Mouse (Mus musculus) forebrain, embryonic 15.5 days (tissue): Measurements from ENCODE around the gene Actg1. TPM values are rescaled to one million over a fixed set of nuclear protein-coding genes. Genes with fewer than 3 reads are reported as not detected.

ENCODE experiments used
- ATAC-seq: fragments of 200-750 bp; cut with Nextera tagmentation; replicated peaks from 2 replicates; pipeline ENCODE4 v1.8.0; 2017; ENCODE audit warnings: mild to moderate bottlenecking, moderate TSS enrichment, moderate library complexity
- H3K27ac ChIP-seq: fragments of 300-500 bp; sonication (generic); replicated peaks from 2 replicates; pipeline ENCODE4 v1.5.1; 2015; ENCODE audit warnings: mild to moderate bottlenecking, inconsistent platforms
- H3K27me3 ChIP-seq: fragments of 300-500 bp; sonication (generic); 2 replicates; pipeline ENCODE4 v1.6.1; 2015; ENCODE audit warnings: inconsistent platforms
- H3K36me3 ChIP-seq: fragments of 300-500 bp; sonication (generic); 2 replicates; pipeline ENCODE4 v1.6.1; 2015; ENCODE audit warnings: mild to moderate bottlenecking, inconsistent platforms
- H3K4me1 ChIP-seq: fragments of 300-500 bp; sonication (generic); 2 replicates; pipeline ENCODE4 v1.6.1; 2015; ENCODE audit warnings: inconsistent platforms
- H3K4me2 ChIP-seq: fragments of 300-500 bp; sonication (generic); replicated peaks from 2 replicates; pipeline ENCODE4 v1.6.1; 2015; ENCODE audit warnings: mild to moderate bottlenecking, inconsistent platforms
- H3K4me3 ChIP-seq: fragments of 300-500 bp; sonication (generic); 2 replicates; pipeline ENCODE4 v1.5.1; 2015; ENCODE audit warnings: mild to moderate bottlenecking, inconsistent platforms
- H3K9ac ChIP-seq: fragments of 300-500 bp; sonication (generic); replicated peaks from 2 replicates; pipeline ENCODE4 v1.6.1; 2015; ENCODE audit warnings: mild to moderate bottlenecking, inconsistent platforms
- H3K9me3 ChIP-seq: fragments of 300-500 bp; sonication (generic); 2 replicates; pipeline ENCODE4 v1.6.1; 2016; ENCODE audit warnings: inconsistent platforms
- WGBS: fragments of 180-500 bp; shearing (Covaris S2); methylation state at CpG from one replicate; pipeline ENCODE4 v1.1.7; 2015; ENCODE audit warnings: mixed read lengths; 5-methylcytosine and 5-hydroxymethylcytosine counted together
- polyA plus RNA-seq: library from polyadenylated mRNA; unstranded; fragments of >200 nt; fragmentation: Nextera tagmentation; extraction: Ambion mirVana; gene quantifications from 2 replicates; pipeline ENCODE4 v1.2.1, GENCODE M21; 2015

Gene Actg1
- polyA plus RNA-seq, 1 experiment from 2014 or later: 3,917 TPM

DNA sequence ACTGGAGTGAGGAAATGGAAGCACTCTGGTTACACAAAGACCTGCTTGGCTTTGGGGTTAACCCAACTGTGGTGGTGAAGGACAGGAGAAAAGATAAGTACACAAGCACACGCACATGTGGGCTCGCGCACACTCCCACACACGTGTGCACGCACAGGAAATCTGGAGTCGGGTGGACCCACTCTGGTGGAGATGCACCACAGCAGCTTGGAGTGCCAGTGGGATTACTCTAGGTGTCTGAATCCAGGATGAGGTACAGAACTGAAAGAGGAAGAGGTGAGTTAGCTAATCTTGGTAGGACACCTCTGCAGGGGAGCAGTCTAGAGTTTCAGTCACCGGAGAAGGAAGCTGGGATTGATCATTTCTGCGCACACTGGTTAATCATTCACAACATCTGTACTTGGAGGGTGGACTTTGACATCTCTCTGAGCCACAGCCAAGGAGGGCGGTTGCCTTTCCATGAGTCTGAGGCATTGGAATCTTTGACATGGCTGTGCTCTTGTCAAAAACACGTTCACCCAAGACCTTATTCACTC is 8.3 kb downstream of the Actg1 start:
- no peak overlapping the region for H3K4me2 ChIP-seq
- H3K27me3 ChIP-seq: no peaks in the 10 kb centered on the region
- no peak overlapping the region for H3K4me3 ChIP-seq
- no peak for ATAC-seq
- WGBS: 93% methylated on average over 10 of the region's 10 CpGs
- H3K9ac ChIP-seq: no peak overlapping the region
- H3K9me3 ChIP-seq: no peaks in the 10 kb centered on the region
- H3K36me3 ChIP-seq: peaks cover 5% of the 10 kb centered on the region
- no peak overlapping the region for H3K27ac ChIP-seq
- H3K4me1 ChIP-seq: peaks cover 8% of the 10 kb centered on the region

DNA sequence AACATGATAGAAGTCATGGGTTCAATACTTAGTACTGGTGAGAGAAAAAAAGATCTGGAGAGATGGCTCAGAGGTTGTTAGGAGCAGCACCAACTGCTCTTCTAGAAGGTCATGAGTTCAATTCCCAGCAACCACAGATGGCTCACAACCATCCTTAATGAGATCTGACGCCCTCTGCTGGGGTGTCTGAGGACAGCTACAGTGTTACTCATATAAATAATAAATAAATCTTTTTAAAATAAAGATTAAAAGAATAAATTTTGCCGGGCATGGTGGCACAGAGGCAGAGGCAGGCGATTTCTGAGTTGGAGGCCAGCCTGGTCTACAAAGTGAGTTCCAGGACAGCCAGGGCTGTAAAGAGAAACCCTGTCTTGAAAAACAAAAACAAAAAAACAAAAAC is 9.6 kb downstream of the Actg1 start:
- no peak overlapping the region for H3K27ac ChIP-seq
- no peak for ATAC-seq
- no peaks in the 10 kb centered on the region for H3K27me3 ChIP-seq
- no peaks in the 10 kb centered on the region for H3K4me1 ChIP-seq
- no peak overlapping the region for H3K4me3 ChIP-seq
- H3K9ac ChIP-seq: no peak overlapping the region
- H3K4me2 ChIP-seq: no peak overlapping the region
- H3K9me3 ChIP-seq: no peaks in the 10 kb centered on the region
- no peaks in the 10 kb centered on the region for H3K36me3 ChIP-seq
- 78% methylated on average over 3 of the region's 3 CpGs for WGBS

DNA sequence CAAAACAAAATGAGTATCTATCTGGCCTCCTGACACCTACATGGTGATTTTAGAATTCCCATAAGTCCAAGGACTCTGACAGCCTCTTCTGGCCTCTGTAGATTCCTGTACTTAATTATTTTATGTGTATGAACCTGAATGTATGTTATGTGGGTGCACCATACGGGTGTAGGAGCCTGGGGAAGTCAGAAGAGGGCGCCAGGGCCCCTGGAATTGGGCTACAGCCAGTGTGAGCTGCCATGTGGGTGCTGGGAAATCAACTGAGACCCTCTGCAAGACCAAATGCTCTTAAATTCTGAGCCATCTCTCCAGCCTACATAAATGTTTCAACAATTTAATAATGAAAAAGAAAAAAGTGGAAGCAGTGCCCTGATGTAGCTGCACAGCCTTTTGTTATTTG is 10.9 kb downstream of the Actg1 start:
- WGBS: 45% methylated on average over 2 of the region's 2 CpGs

DNA sequence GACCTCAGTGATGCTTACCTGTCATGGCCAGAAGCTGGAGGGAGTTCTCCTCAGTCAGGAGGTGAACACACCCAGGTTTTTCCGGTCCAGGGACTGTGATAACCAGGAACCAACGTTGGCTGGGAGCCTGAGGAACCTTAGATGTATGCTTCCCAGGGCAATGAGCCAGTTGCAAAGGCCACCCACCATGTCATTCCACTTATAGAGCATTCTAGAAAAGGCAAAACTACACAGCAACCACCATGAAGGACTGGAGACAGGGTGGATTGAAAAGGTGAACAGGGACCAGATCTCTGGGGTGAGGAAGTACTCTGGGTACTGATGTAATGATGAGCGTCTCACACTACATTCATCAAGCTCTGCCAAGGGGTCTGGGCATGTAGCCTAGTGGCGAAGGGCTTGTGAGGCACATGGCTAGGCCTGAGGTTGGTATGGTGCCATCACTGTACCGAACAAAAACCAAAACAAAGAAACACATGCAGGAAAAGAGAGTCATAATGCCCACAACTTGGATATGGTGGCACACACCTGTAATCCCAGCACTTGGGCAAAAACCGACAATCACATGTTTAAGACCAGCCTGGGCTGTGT is 12.8 kb downstream of the Actg1 start:
- Histone ChIP-seq H3K9me3 (no peaks in the 10 kb centered on the region), H3K9ac (no peak overlapping the region), H3K4me3 (no peak overlapping the region), H3K36me3 (no peaks in the 10 kb centered on the region), H3K27ac (no peak overlapping the region), H3K4me2 (no peak overlapping the region), H3K4me1 (no peaks in the 10 kb centered on the region), H3K27me3 (no peaks in the 10 kb centered on the region)
- WGBS: 75% methylated on average over 6 of the region's 6 CpGs
- ATAC-seq: no peak

More for the DNA sequence above, 10.9 kb downstream of the Actg1 start:
- no peak for ATAC-seq
- Histone ChIP-seq H3K9me3 (no peaks in the 10 kb centered on the region), H3K4me2 (no peak overlapping the region), H3K4me1 (no peaks in the 10 kb centered on the region), H3K4me3 (no peak overlapping the region), H3K36me3 (no peaks in the 10 kb centered on the region), H3K27me3 (no peaks in the 10 kb centered on the region), H3K27ac (no peak overlapping the region), H3K9ac (no peak overlapping the region)

DNA sequence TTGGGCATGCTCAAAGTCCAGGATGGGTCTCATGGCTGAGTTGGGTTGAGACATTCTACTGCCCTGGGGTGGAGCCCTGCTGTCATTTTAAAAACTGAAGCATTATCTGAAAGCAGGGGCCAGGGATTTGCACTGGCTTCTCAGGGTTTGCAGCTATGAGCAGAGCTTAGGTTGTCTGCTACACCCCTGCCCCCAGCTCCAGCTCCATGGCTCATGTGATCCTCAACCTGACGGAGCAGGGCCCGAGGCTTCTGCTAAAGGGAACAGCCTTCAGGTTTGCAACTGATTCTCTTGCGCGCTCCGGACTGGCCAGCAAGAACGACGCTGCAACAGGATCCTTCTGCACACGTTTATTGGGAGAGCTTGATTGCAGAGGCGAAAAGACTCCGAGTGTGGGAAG is 28.2 kb downstream of the Actg1 start:
- H3K4me1 ChIP-seq: peaks cover 15% of the 10 kb centered on the region
- no peak overlapping the region for H3K4me3 ChIP-seq
- no peak overlapping the region for H3K4me2 ChIP-seq
- H3K27me3 ChIP-seq: no peaks in the 10 kb centered on the region
- H3K36me3 ChIP-seq: no peaks in the 10 kb centered on the region
- no peak for ATAC-seq
- H3K27ac ChIP-seq: no peak overlapping the region
- 95% methylated on average over 10 of the region's 10 CpGs for WGBS
- H3K9me3 ChIP-seq: no peaks in the 10 kb centered on the region
- no peak overlapping the region for H3K9ac ChIP-seq

DNA sequence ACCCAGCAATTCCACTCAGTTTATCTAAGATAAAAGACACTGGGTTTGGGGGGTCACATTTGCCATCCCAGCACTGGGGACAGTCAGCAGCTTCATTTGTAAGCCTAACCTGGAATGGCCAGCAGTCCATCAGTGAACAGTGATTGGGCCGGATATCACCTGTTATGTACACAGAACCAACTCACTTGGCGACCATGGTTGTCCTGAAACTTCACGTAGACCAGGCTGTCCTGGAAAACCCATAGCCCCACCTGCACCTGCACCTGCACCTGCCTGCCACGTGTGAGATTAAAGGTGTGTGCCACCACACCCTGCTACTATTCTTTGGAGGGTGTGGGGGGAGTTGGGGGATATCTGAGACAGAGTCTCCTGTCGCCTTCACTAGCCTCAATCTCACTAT is 29.0 kb downstream of the Actg1 start:
- no peak overlapping the region for H3K4me2 ChIP-seq
- no peaks in the 10 kb centered on the region for H3K36me3 ChIP-seq
- ATAC-seq: no peak
- no peak overlapping the region for H3K27ac ChIP-seq
- no peaks in the 10 kb centered on the region for H3K27me3 ChIP-seq
- no peak overlapping the region for H3K9ac ChIP-seq
- WGBS: 87% methylated on average over 5 of the region's 5 CpGs
- peaks cover 24% of the 10 kb centered on the region for H3K4me1 ChIP-seq
- no peak overlapping the region for H3K4me3 ChIP-seq
- no peaks in the 10 kb centered on the region for H3K9me3 ChIP-seq

DNA sequence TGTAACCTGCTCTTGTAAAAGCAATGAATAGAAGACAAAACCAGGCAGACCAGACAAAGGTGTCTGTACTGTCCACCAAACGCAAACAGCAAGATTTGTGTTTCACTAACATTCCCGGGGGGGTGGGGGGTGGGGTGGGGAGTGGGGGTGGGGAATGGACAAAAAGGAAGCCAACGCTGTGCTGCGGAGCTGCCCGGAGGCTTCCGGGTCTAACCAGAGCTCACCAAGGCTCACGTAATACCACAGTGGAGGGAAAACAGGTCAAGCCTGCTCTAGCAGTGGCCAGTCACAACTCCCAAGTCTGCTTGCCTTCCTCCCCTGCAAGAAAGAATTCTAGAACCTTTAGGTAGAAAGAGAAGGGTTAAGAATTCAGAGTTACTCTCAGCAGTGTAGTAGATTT is 30.9 kb downstream of the Actg1 start:
- ATAC-seq: no peak
- no peak overlapping the region for H3K4me3 ChIP-seq
- WGBS: 68% methylated on average over 7 of the region's 7 CpGs
- peaks cover 25% of the 10 kb centered on the region for H3K4me1 ChIP-seq
- no peak overlapping the region for H3K9ac ChIP-seq
- no peaks in the 10 kb centered on the region for H3K36me3 ChIP-seq
- no peak overlapping the region; the same call in 1 of the 2 replicates for H3K27ac ChIP-seq
- peak overlapping the region; percentile 97; the same call in 1 of the 2 replicates for H3K4me2 ChIP-seq
- no peaks in the 10 kb centered on the region for H3K27me3 ChIP-seq
- no peaks in the 10 kb centered on the region for H3K9me3 ChIP-seq

DNA sequence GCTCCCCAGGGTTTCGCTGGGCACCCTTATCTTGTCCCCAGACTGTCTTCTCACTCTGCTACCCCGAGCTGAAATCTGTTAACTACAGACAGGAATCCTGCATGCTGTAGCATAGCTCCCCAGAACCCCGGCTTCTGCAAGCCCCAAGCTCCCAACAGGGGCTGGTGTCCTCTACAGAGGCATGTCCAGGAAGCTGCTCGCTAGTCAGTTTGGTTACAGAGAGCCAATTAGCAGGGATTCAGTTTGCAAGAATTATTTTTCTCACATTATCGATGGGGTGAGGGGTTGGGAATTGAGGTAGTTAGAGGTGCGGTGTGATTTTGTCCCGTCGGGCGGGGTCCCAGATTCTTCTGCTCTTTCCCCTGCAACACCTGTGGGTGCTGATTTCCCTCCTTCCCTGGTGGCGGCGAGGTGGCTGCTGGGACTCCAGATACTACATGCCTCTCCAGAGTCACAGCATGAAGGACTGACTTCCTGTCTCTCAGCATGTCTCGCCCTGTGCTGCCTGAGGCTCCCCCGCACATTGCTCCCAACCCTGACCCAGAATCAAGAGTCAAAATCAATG is 31.6 kb downstream of the Actg1 start:
- H3K4me2 ChIP-seq: peak overlapping the region; percentile 97
- peak overlapping the region; percentile 84 for H3K9ac ChIP-seq
- peaks cover 26% of the 10 kb centered on the region for H3K4me1 ChIP-seq
- peak overlapping the region; percentile 58 for H3K4me3 ChIP-seq
- peak; percentile 9; the same call in 1 of the 2 replicates for ATAC-seq
- H3K36me3 ChIP-seq: no peaks in the 10 kb centered on the region
- H3K27me3 ChIP-seq: no peaks in the 10 kb centered on the region
- H3K9me3 ChIP-seq: no peaks in the 10 kb centered on the region
- 22% methylated on average over 13 of the region's 13 CpGs for WGBS
- peak overlapping the region; percentile 99 for H3K27ac ChIP-seq

DNA sequence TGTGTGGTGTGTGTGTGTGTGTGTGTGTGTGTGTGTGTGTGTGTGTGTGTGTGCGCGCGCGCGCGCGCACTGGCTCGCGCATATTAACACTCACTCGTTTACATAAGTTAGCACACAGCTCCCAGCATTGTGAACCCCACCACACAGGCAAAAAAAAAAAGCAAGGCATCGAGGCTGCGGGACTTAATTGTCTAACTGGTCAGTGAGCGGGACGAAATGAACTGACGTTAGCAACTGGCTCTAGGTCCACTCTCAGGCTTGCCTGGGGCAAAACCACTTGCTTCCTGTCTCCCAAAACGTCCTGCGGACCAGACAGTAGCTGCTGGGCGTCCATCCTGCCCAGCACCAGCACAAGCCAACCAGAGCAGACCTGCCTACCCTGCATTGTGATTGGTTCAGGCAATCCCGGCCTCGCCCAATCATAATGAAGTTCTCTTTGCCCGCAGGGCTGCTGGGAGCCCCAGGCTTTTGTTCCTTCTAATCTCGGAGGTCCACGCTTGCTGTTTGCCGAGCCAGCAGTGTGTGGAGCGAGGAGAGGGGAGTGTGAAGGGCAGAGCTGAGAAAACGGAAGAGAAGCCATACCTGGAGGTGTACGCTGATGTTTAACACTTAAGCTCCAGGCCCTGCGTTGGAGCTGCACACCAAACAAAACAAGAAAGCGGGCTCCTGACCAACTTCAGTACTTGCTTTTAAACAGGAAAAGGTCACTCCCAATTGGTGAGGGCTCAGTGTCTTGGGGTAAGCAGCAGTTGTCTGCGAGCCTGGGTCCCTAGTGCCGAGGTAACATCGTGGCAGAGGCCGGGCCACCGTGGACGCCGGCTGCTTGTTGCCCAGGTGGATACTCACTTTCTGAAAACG is 32.3 kb downstream of the Actg1 start:
- WGBS: 2% methylated on average over 35 of the region's 37 CpGs
- Histone ChIP-seq H3K4me2 (peak overlapping the region; percentile 97), H3K27me3 (no peaks in the 10 kb centered on the region), H3K36me3 (no peaks in the 10 kb centered on the region), H3K27ac (peak overlapping the region; percentile 99), H3K9me3 (no peaks in the 10 kb centered on the region), H3K4me1 (peaks cover 33% of the 10 kb centered on the region), H3K4me3 (peak overlapping the region; percentile 58), H3K9ac (peak overlapping the region; percentile 84)
- peak; percentile 97 for ATAC-seq

DNA sequence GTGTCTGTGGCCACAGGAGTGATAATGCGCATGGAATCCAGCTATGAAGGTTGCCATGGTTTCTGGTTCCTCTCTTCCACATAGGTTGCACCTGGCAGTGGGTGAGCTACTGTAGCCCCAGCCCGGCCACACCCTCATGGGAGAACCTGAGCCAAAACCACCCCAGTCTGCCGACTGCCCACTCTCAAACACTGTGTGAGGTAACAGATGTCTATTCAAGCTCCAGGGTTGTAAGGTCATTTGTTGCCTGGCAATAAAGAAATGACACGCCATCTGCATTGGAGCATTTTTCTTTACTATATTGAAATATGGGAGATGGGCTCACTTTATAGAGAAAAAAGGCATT is 33.0 kb downstream of the Actg1 start:
- ATAC-seq: no peak; the same call in 1 of the 2 replicates
- peak overlapping the region; percentile 58 for H3K4me3 ChIP-seq
- H3K9ac ChIP-seq: peak overlapping the region; percentile 84
- H3K4me1 ChIP-seq: peaks cover 38% of the 10 kb centered on the region
- no peaks in the 10 kb centered on the region for H3K27me3 ChIP-seq
- peak overlapping the region; percentile 97 for H3K4me2 ChIP-seq
- H3K9me3 ChIP-seq: no peaks in the 10 kb centered on the region
- peak overlapping the region; percentile 99 for H3K27ac ChIP-seq
- WGBS: 20% methylated on average over 4 of the region's 4 CpGs
- no peaks in the 10 kb centered on the region for H3K36me3 ChIP-seq

DNA sequence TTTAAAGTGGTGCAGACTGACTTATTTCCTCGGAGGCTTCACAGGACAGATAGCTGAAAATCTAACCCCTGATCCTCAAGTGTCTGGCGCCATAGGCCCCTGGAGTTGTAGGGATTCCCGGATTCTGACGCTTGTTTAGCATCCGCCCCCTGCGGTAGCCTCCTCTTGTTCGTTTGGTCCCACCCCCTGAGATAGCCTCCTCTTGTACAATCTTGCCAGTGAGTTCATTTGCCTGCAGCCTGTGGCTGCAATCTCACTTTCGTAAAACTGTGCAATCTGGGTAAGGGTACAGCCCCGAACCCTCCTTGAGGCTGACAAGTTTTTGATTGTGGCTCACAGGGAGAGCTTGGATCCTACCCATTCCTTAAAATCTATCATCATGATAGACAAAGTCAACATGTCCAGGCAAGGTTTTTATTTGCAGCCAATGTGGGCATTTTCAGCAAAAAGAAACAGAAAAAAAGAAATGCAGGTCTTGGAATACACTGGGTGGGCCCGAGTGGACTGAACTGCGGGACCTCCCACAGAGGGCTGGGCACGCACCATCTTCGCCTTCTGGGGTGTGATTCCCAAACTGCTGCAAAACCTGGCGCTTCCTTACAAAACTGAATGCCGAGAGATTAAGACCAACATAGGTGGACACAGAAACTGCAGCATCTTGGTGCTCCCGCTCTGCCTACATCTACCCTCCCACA is 33.5 kb downstream of the Actg1 start:
- H3K9ac ChIP-seq: peak overlapping the region; percentile 84
- H3K4me2 ChIP-seq: peak overlapping the region; percentile 97
- H3K27me3 ChIP-seq: no peaks in the 10 kb centered on the region
- peaks cover 40% of the 10 kb centered on the region for H3K4me1 ChIP-seq
- H3K9me3 ChIP-seq: no peaks in the 10 kb centered on the region
- no peak for ATAC-seq
- H3K27ac ChIP-seq: peak overlapping the region; percentile 99
- peak overlapping the region; percentile 58 for H3K4me3 ChIP-seq
- 36% methylated on average over 16 of the region's 16 CpGs for WGBS
- H3K36me3 ChIP-seq: no peaks in the 10 kb centered on the region
